9 mouse cellular contexts compared by ENCODE assay signal in genomic region chr7:73559853-73560190, GRCm38 (mm10). TPM values are rescaled to one million over a fixed set of nuclear protein-coding genes. Genes with fewer than 3 reads are reported as not detected.
DNase-seq lines count a peak whose midpoint lies in the region; ATAC-seq and TF ChIP-seq lines count a peak whose summit lies in the region.
"Had no signal": no experiment of that assay in that cellular context is flagged by ENCODE, and none has a peak within 500 bp of the region (broad histone marks: within the 10 kb centered on the region; RNA-seq: fewer than 3 reads in every experiment).

No protein-coding gene starts in this region.

- no peak overlapping the region for H3K27ac ChIP-seq in neural tube, embryonic 11.5 days (ENCODE audit: low read depth, low read length)
- H3K27ac ChIP-seq in liver, embryonic 12.5 days = peak overlapping the region; percentile 92
- H3K27ac ChIP-seq in stomach, postnatal 0 days (replicated peaks) = peak overlapping the region; percentile 100

- no peak for TF ChIP-seq CTCF in stomach, postnatal 0 days (IDR thresholded peaks at IDR 0.05; ENCODE audit: low read depth)

- peaks cover 30% of the 10 kb centered on the region for H3K4me1 ChIP-seq in erythroblast, embryonic 14.5 days (ENCODE audit: control insufficient read depth)
- H3K4me1 ChIP-seq in neural tube, embryonic 11.5 days (ENCODE audit: control insufficient read depth, insufficient read depth, low read length) = peaks cover 8% of the 10 kb centered on the region
- H3K4me1 ChIP-seq in liver, embryonic 12.5 days = peaks cover 24% of the 10 kb centered on the region
- no peaks in the 10 kb centered on the region for H3K4me1 ChIP-seq in stomach, postnatal 0 days (replicated peaks; ENCODE audit: control insufficient read depth, insufficient read depth)

- peaks cover 8% of the 10 kb centered on the region for H3K36me3 ChIP-seq in erythroblast, embryonic 14.5 days (ENCODE audit: control insufficient read depth)
- H3K36me3 ChIP-seq in neural tube, embryonic 11.5 days (ENCODE audit: control insufficient read depth, insufficient read depth, low read length) = no peaks in the 10 kb centered on the region
- H3K36me3 ChIP-seq in liver, embryonic 12.5 days = no peaks in the 10 kb centered on the region; the same call in 1 of the 2 replicates
- no peaks in the 10 kb centered on the region for H3K36me3 ChIP-seq in stomach, postnatal 0 days (ENCODE audit: control insufficient read depth, insufficient read depth, low read length)

- H3K27me3 ChIP-seq in erythroblast, embryonic 14.5 days (ENCODE audit: control insufficient read depth) = peaks cover 4% of the 10 kb centered on the region
- H3K27me3 ChIP-seq in neural tube, embryonic 11.5 days (ENCODE audit: control insufficient read depth, insufficient read depth, low read length) = no peaks in the 10 kb centered on the region
- no peaks in the 10 kb centered on the region for H3K27me3 ChIP-seq in liver, embryonic 12.5 days (replicated peaks)
- H3K27me3 ChIP-seq in stomach, postnatal 0 days (ENCODE audit: control insufficient read depth, insufficient read depth, low read length) = no peaks in the 10 kb centered on the region

- ATAC-seq in erythroblast, adult 5-6 weeks (replicated peaks; ENCODE audit: low FRiP score, poor library complexity, severe bottlenecking) = no peak
- ATAC-seq in neural tube, embryonic 11.5 days (ENCODE audit: insufficient read depth, low FRiP score, low TSS enrichment) = no peak
- ATAC-seq in liver, embryonic 12.5 days = no peak
- ATAC-seq in stomach, postnatal 0 days (ENCODE audit: low FRiP score, low TSS enrichment) = no peak

- H3K4me2 ChIP-seq in neural tube, embryonic 11.5 days (ENCODE audit: low read depth) = peak overlapping the region; percentile 58
- peak overlapping the region; percentile 76 for H3K4me2 ChIP-seq in liver, embryonic 12.5 days
- H3K4me2 ChIP-seq in stomach, postnatal 0 days (replicated peaks; ENCODE audit: low read depth) = peak overlapping the region; percentile 69

- no peak for DNase-seq in neural tube, embryonic 11.5 days (ENCODE audit: low spot score)
- no peak for DNase-seq in neural tube, embryonic 10.5 days (ENCODE audit: extremely low spot score, low spot score)
- no peak for DNase-seq in stomach, postnatal 0 days (ENCODE audit: low spot score)
- no peak for DNase-seq in adrenal gland, postnatal 14 days
- DNase-seq in adipocyte (ENCODE audit: low spot score) = no peak
- DNase-seq: retina, postnatal 1 day had no signal

- 87% methylated on average over 6 of the region's 6 CpGs for WGBS in neural tube, embryonic 11.5 days
- WGBS in liver, embryonic 12.5 days (ENCODE audit: insufficient replicate concordance) = 60% methylated on average over 6 of the region's 6 CpGs
- 65% methylated on average over 6 of the region's 6 CpGs for WGBS in stomach, postnatal 0 days

- no peak for TF ChIP-seq EP300 in stomach, postnatal 0 days (optimal IDR thresholded peaks at IDR 0.05)

- H3K9ac ChIP-seq in neural tube, embryonic 11.5 days (ENCODE audit: low read length) = no peak overlapping the region
- H3K9ac ChIP-seq in liver, embryonic 12.5 days = peak overlapping the region; percentile 81
- H3K9ac ChIP-seq in stomach, postnatal 0 days (ENCODE audit: low read length) = peak overlapping the region; percentile 69; the same call in 1 of the 2 replicates

- peaks cover 2% of the 10 kb centered on the region for H3K9me3 ChIP-seq in erythroblast, embryonic 14.5 days (ENCODE audit: control insufficient read depth, low read length)
- no peaks in the 10 kb centered on the region for H3K9me3 ChIP-seq in neural tube, embryonic 11.5 days (ENCODE audit: control insufficient read depth, low read length)
- H3K9me3 ChIP-seq in liver, embryonic 12.5 days (replicated peaks) = no peaks in the 10 kb centered on the region
- H3K9me3 ChIP-seq in stomach, postnatal 0 days (ENCODE audit: control insufficient read depth, low read length) = no peaks in the 10 kb centered on the region

- H3K4me3 ChIP-seq in erythroblast, embryonic 14.5 days (replicated peaks) = peak overlapping the region; percentile 100
- no peak overlapping the region for H3K4me3 ChIP-seq in neural tube, embryonic 11.5 days (ENCODE audit: low read depth, low read length)
- H3K4me3 ChIP-seq in liver, embryonic 12.5 days = peak overlapping the region; percentile 99
- peak overlapping the region; percentile 100 for H3K4me3 ChIP-seq in stomach, postnatal 0 days (ENCODE audit: low read depth, low read length)

RNA-seq across cellular contexts. Expression of gene Chd2, which starts 18.2 kb away (rescaled TPM):
- polyA plus RNA-seq in erythroblast, embryonic 14.5 days (2012) = 6.4 and 7.1 TPM in 2 replicates
- 125 and 149 TPM in 2 replicates for total RNA-seq in erythroblast, adult 5-6 weeks (2015; ENCODE audit: low replicate concordance)
- 546 and 581 TPM in 2 replicates for total RNA-seq in erythroblast, adult 5-6 weeks (2017; ENCODE audit: low replicate concordance)
- polyA plus RNA-seq in neural tube, embryonic 11.5 days (2014; fragmentation: Nextera tagmentation; extraction: Ambion mirVana) = 43.7 and 44.7 TPM in 2 replicates
- polyA plus RNA-seq in liver, embryonic 12.5 days (2016; fragmentation: Nextera tagmentation; extraction: Ambion mirVana) = 26.2 and 28.9 TPM in 2 replicates
- 15.9 and 18.0 TPM in 2 replicates for polyA plus RNA-seq in stomach, postnatal 0 days (2015; fragmentation: Nextera tagmentation; extraction: Ambion mirVana)
- total RNA-seq in adrenal gland, postnatal 14 days (2021) = 45.1 and 52.8 TPM in 2 replicates
